Mouse (Mus musculus) ES-E14 (cell line): Measurements from ENCODE around the gene Arhgap25. TPM values are rescaled to one million over a fixed set of nuclear protein-coding genes. Genes with fewer than 3 reads are reported as not detected.
"Not testable (repeated sequence)": the region's sequence is repeated elsewhere in the genome, so short reads cannot be mapped to it uniquely, and the experiment has no call there.

Experiments
- DNase-seq: peaks from one replicate; pipeline ENCODE4 v3.0.0-alpha.2; 2013; ENCODE audit warnings: low read depth, low spot score
- H3K27ac ChIP-seq: 2 replicates; pipeline ENCODE4 v1.5.1; 2012; ENCODE audit warnings: low read depth, mild to moderate bottlenecking, low read length, moderate library complexity, mixed read lengths; ENCODE audit not compliant: poor library complexity, insufficient read depth, severe bottlenecking
- H3K36me3 ChIP-seq: 2 replicates; pipeline ENCODE4 v1.6.1; 2012; ENCODE audit warnings: mild to moderate bottlenecking, low read length, moderate library complexity, mixed read lengths; ENCODE audit not compliant: control insufficient read depth, poor library complexity, insufficient read depth, severe bottlenecking
- H3K4me1 ChIP-seq, 2 experiments: fragments of 150-350 bp in 1 of 2; sonication (generic) in 1 of 2; 2 replicates each; pipeline ENCODE4 v1.6.1; 2012; ENCODE audit warnings: low read length in 2 of 2, mild to moderate bottlenecking in 1 of 2, mixed read lengths in 1 of 2; ENCODE audit not compliant: control insufficient read depth in 2 of 2, insufficient read depth in 2 of 2, poor library complexity in 1 of 2
- H3K4me3 ChIP-seq, 2 experiments: fragments of 150-350 bp in 1 of 2; sonication (generic) in 1 of 2; 2 replicates each; pipeline ENCODE4 v1.5.1; 2012; ENCODE audit warnings: low read length in 2 of 2, low read depth in 1 of 2, mild to moderate bottlenecking in 1 of 2, mixed read lengths in 1 of 2; ENCODE audit not compliant: insufficient read depth in 1 of 2, poor library complexity in 1 of 2, severe bottlenecking in 1 of 2
- H3K9ac ChIP-seq: 2 replicates; pipeline ENCODE4 v1.6.1; 2012; ENCODE audit warnings: low read depth, mild to moderate bottlenecking, low read length, mixed read lengths; ENCODE audit not compliant: poor library complexity, insufficient read depth, severe bottlenecking
- H3K9me3 ChIP-seq: fragments of 150-350 bp; sonication (generic); 2 replicates; pipeline ENCODE4 v1.6.1; 2012; ENCODE audit warnings: low read depth, mild to moderate bottlenecking, low read length; ENCODE audit not compliant: control insufficient read depth, insufficient read depth
- CHD2 ChIP-seq: IDR thresholded peaks from 2 replicates; pipeline ENCODE4 v1.6.1; 2014; ENCODE audit warnings: mild to moderate bottlenecking, low read depth, low read length, inconsistent platforms
- HCFC1 ChIP-seq: IDR thresholded peaks from 2 replicates; pipeline ENCODE4 v1.6.1; 2012; ENCODE audit warnings: low read length, inconsistent platforms, borderline replicate concordance; ENCODE audit not compliant: insufficient read depth
- MAFK ChIP-seq: IDR thresholded peaks from 2 replicates; pipeline ENCODE4 v1.6.1; 2014; ENCODE audit warnings: mild to moderate bottlenecking, low read depth, low read length, inconsistent platforms; ENCODE audit not compliant: insufficient read depth
- ZC3H11A ChIP-seq: IDR thresholded peaks from 2 replicates; pipeline ENCODE4 v1.6.1; 2012; ENCODE audit warnings: low read depth, mild to moderate bottlenecking, inconsistent platforms, low read length, borderline replicate concordance
- ZNF384 ChIP-seq: IDR thresholded peaks from 2 replicates; pipeline ENCODE4 v1.6.1; 2012; ENCODE audit warnings: low read depth, low read length, inconsistent platforms
- in situ Hi-C, 2 experiments: fragments of 600-800 bp; cut with MboI; formaldehyde crosslinking; loops; one replicate each; pipeline ENCODE4 v1.15.1; 2025; ENCODE audit warnings: low sequenced_read_pairs in 2 of 2, inconsistent platforms in 1 of 2; ENCODE audit not compliant: unreplicated experiment in 2 of 2
- total RNA-seq: library from RNA; depleted of rRNA; stranded (reverse); fragments of 300-350 nt; gene quantifications from 2 replicates; pipeline ENCODE4 v1.2.3, GENCODE M21; 2012

Gene Arhgap25
- total RNA-seq, 1 experiment: 0.13 TPM

GRCm38 (mm10) chr6:87522236-87522635, 10.8 kb downstream of the Arhgap25 start:
- peaks cover 0 to 4% of the 10 kb centered on the region in 2 experiments; a peak in 1 of 4 replicates for H3K4me1 ChIP-seq
- TF ChIP-seq HCFC1 (no peak), ZC3H11A (peak; percentile 71; the same call in 1 of the 2 replicates)
- in situ Hi-C loops: no loop called here
- H3K4me3 ChIP-seq: no peak overlapping the region
- no peaks in the 10 kb centered on the region for H3K36me3 ChIP-seq
- no peaks in the 10 kb centered on the region for H3K9me3 ChIP-seq
- no peak overlapping the region for H3K9ac ChIP-seq
- no peak overlapping the region for H3K27ac ChIP-seq
- peak; percentile 44 for DNase-seq

- H3K27ac ChIP-seq, H3K9ac ChIP-seq, H3K36me3 ChIP-seq, DNase-seq, H3K4me1 ChIP-seq, H3K9me3 ChIP-seq, H3K4me3 ChIP-seq, in situ Hi-C loops: not testable (repeated sequence)
Measured at GRCm38 (mm10) chr6:87521705-87522104, 11.4 kb downstream of the Arhgap25 start.

GRCm38 (mm10) chr6:87520572-87520971, 12.5 kb downstream of the Arhgap25 start:
- no peaks in the 10 kb centered on the region for H3K36me3 ChIP-seq
- in situ Hi-C loops: no loop called here
- H3K27ac ChIP-seq: no peak overlapping the region
- TF ChIP-seq MAFK (no peak), ZC3H11A (no peak), ZNF384 (no peak), CHD2 (no peak), HCFC1 (no peak)
- no peak overlapping the region for H3K4me3 ChIP-seq
- H3K4me1 ChIP-seq: peaks cover 0 to 4% of the 10 kb centered on the region in 2 experiments; a peak in 1 of 4 replicates
- H3K9me3 ChIP-seq: no peaks in the 10 kb centered on the region
- no peak for DNase-seq
- no peak overlapping the region for H3K9ac ChIP-seq

- TF ChIP-seq CHD2 (no peak), ZNF384 (no peak), ZC3H11A (no peak), MAFK (no peak), HCFC1 (no peak)
- H3K4me1 ChIP-seq: peaks cover 0 to 4% of the 10 kb centered on the region in 2 experiments; a peak in 1 of 4 replicates
- in situ Hi-C loops: loop anchor here in 1 of 2 experiments (10.0 kb wide), 1 partner anchor 125 kb away; no protein-coding TSS in a partner anchor
Measured at GRCm38 (mm10) chr6:87519809-87520208, 13.2 kb downstream of the Arhgap25 start.

GRCm38 (mm10) chr6:87518622-87519021, 14.4 kb downstream of the Arhgap25 start:
- H3K4me1 ChIP-seq: no peaks in the 10 kb centered on the region
- in situ Hi-C loops: loop anchor here in 1 of 2 experiments (10.0 kb wide), 1 partner anchor 124 kb away; no protein-coding TSS in a partner anchor
- H3K4me3 ChIP-seq: no peak overlapping the region
- no peak for DNase-seq
- TF ChIP-seq ZC3H11A (no peak), ZNF384 (no peak), MAFK (no peak), CHD2 (no peak), HCFC1 (no peak)
- no peaks in the 10 kb centered on the region for H3K9me3 ChIP-seq
- no peak overlapping the region for H3K27ac ChIP-seq
- H3K36me3 ChIP-seq: no peaks in the 10 kb centered on the region
- no peak overlapping the region for H3K9ac ChIP-seq

More at GRCm38 (mm10) chr6:87519809-87520208, 13.2 kb downstream of the Arhgap25 start:
- H3K9me3 ChIP-seq: no peaks in the 10 kb centered on the region
- no peak for DNase-seq
- no peak overlapping the region for H3K27ac ChIP-seq
- no peaks in the 10 kb centered on the region for H3K36me3 ChIP-seq
- H3K9ac ChIP-seq: no peak overlapping the region
- H3K4me3 ChIP-seq: no peak overlapping the region
